20 mouse cellular contexts compared by ENCODE assay signal in the genomic region with DNA sequence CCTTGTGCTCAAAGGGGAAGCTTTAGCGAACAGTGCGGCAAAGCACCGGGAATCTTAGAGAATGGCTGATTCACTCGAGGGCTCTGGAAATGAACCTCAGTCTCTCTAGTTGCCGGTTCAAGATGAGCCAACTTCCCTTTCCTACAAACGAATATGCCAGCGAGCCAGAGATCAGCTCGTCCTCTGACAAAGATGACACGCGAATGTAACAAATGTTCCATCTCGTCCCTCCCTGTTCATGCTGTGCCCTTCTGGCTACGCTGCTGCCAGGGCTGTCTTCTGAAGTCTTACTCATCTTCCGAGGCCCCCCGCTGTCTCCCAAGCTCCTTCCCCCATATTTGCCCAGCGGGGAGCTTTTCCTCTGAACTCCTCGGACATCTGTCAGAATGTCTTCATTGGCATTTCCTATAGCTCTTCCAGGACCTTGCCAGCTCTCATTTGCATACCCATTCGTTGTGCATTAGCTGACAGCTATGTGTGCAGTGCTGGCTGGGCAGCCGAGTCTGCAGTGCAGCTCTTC. TPM values are rescaled to one million over a fixed set of nuclear protein-coding genes. Genes with fewer than 3 reads are reported as not detected.
A peak's percentile ranks its signal among the peaks of the same experiment; 100 is the strongest.
DNase-seq lines count a peak whose midpoint lies in the region; ATAC-seq lines count a peak whose summit lies in the region.
"Had no signal": no experiment of that assay in that cellular context is flagged by ENCODE, and none has a peak within 500 bp of the region (broad histone marks: within the 10 kb centered on the region; RNA-seq: fewer than 3 reads in every experiment).

No protein-coding gene starts in this region.

- peak overlapping the region; percentile 36; the same call in 1 of the 2 replicates for H3K27ac ChIP-seq in hindbrain, embryonic 16.5 days (ENCODE audit: low read depth, low read length)
- no peak overlapping the region for H3K27ac ChIP-seq in hindbrain, embryonic 12.5 days
- H3K27ac ChIP-seq in forebrain, embryonic 13.5 days = no peak overlapping the region
- H3K27ac ChIP-seq: embryonic facial prominence, embryonic 15.5 days; heart, embryonic 15.5 days; kidney, embryonic 15.5 days; liver, embryonic 13.5 days had no signal

- H3K9me3 ChIP-seq in hindbrain, embryonic 16.5 days (ENCODE audit: control insufficient read depth, low read length) = no peaks in the 10 kb centered on the region
- no peaks in the 10 kb centered on the region for H3K9me3 ChIP-seq in hindbrain, embryonic 12.5 days (replicated peaks)
- H3K9me3 ChIP-seq in forebrain, embryonic 13.5 days (replicated peaks) = no peaks in the 10 kb centered on the region; the same call in 1 of the 2 replicates
- H3K9me3 ChIP-seq: embryonic facial prominence, embryonic 15.5 days; heart, embryonic 15.5 days; kidney, embryonic 15.5 days; liver, embryonic 13.5 days had no signal

- H3K36me3 ChIP-seq in hindbrain, embryonic 16.5 days (ENCODE audit: control insufficient read depth, insufficient read depth, low read length) = no peaks in the 10 kb centered on the region
- H3K36me3 ChIP-seq in hindbrain, embryonic 12.5 days = no peaks in the 10 kb centered on the region
- H3K36me3 ChIP-seq in forebrain, embryonic 13.5 days (ENCODE audit: poor library complexity, severe bottlenecking) = no peaks in the 10 kb centered on the region
- H3K36me3 ChIP-seq: embryonic facial prominence, embryonic 15.5 days; heart, embryonic 15.5 days; kidney, embryonic 15.5 days; liver, embryonic 13.5 days had no signal

- WGBS in hindbrain, embryonic 16.5 days = 60% methylated on average over 18 of the region's 18 CpGs
- WGBS in hindbrain, embryonic 12.5 days = 58% methylated on average over 18 of the region's 18 CpGs
- 81% methylated on average over 18 of the region's 18 CpGs for WGBS in forebrain, embryonic 13.5 days

- ATAC-seq in hindbrain, embryonic 16.5 days = peak; percentile 82
- no peak for ATAC-seq in hindbrain, embryonic 12.5 days (ENCODE audit: low FRiP score)
- no peak for ATAC-seq in forebrain, embryonic 13.5 days
- ATAC-seq: forebrain, embryonic 16.5 days; inflammation-experienced regulatory T-cells, adult 6 months; lung, postnatal 0 days had no signal

- H3K4me3 ChIP-seq in hindbrain, embryonic 16.5 days (ENCODE audit: low read length) = no peak overlapping the region
- no peak overlapping the region for H3K4me3 ChIP-seq in hindbrain, embryonic 12.5 days
- no peak overlapping the region for H3K4me3 ChIP-seq in forebrain, embryonic 13.5 days
- H3K4me3 ChIP-seq: embryonic facial prominence, embryonic 15.5 days; heart, embryonic 15.5 days; kidney, embryonic 15.5 days; liver, embryonic 13.5 days had no signal

- H3K4me2 ChIP-seq in hindbrain, embryonic 16.5 days (ENCODE audit: low read length) = no peak overlapping the region
- H3K4me2 ChIP-seq in hindbrain, embryonic 12.5 days (replicated peaks) = no peak overlapping the region
- H3K4me2 ChIP-seq in forebrain, embryonic 13.5 days = no peak overlapping the region
- H3K4me2 ChIP-seq: embryonic facial prominence, embryonic 15.5 days; heart, embryonic 15.5 days; kidney, embryonic 15.5 days; liver, embryonic 13.5 days had no signal

- peak; percentile 67 for DNase-seq in ES-CJ7 (ENCODE audit: low read depth, low spot score)
- peak; percentile 41 for DNase-seq in adrenal gland, postnatal 14 days
- DNase-seq in cerebellum, adult 8-10 months = peak; percentile 90
- no peak for DNase-seq in thymus, postnatal 14 days
- DNase-seq in gastrocnemius, adult 18-20 months (ENCODE audit: low spot score) = no peak
- DNase-seq: liver, embryonic 13.5 days; right cerebral cortex, postnatal 14 days; thymus, adult 2 months had no signal

- no peak overlapping the region for H3K9ac ChIP-seq in hindbrain, embryonic 16.5 days (ENCODE audit: low read depth, low read length)
- H3K9ac ChIP-seq in hindbrain, embryonic 12.5 days = no peak overlapping the region
- no peak overlapping the region for H3K9ac ChIP-seq in forebrain, embryonic 13.5 days
- H3K9ac ChIP-seq: embryonic facial prominence, embryonic 15.5 days; heart, embryonic 15.5 days; kidney, embryonic 15.5 days; liver, embryonic 13.5 days had no signal

- no peaks in the 10 kb centered on the region for H3K27me3 ChIP-seq in hindbrain, embryonic 16.5 days (replicated peaks; ENCODE audit: control insufficient read depth, insufficient read depth, low read length)
- H3K27me3 ChIP-seq in hindbrain, embryonic 12.5 days = no peaks in the 10 kb centered on the region
- H3K27me3 ChIP-seq in forebrain, embryonic 13.5 days = no peaks in the 10 kb centered on the region
- H3K27me3 ChIP-seq: embryonic facial prominence, embryonic 15.5 days; heart, embryonic 15.5 days; kidney, embryonic 15.5 days; liver, embryonic 13.5 days had no signal

- no peaks in the 10 kb centered on the region; the same call in 1 of the 2 replicates for H3K4me1 ChIP-seq in hindbrain, embryonic 16.5 days (ENCODE audit: control insufficient read depth, insufficient read depth, low read depth, low read length)
- H3K4me1 ChIP-seq in hindbrain, embryonic 12.5 days = no peaks in the 10 kb centered on the region
- H3K4me1 ChIP-seq in forebrain, embryonic 13.5 days = 0 out of 2 replicates have a peak, but pooled peaks cover under 1% of the 10 kb centered on the region

RNA-seq across cellular contexts. Expression of a gene that starts 14.5 kb away (rescaled TPM):
- 26.9 and 29.8 TPM in 2 replicates for polyA plus RNA-seq in hindbrain, embryonic 16.5 days (2015; fragmentation: Nextera tagmentation; extraction: Ambion mirVana)
- 40.9 and 41.4 TPM in 2 replicates for polyA plus RNA-seq in hindbrain, embryonic 12.5 days (2016; fragmentation: Nextera tagmentation; extraction: Ambion mirVana)
- total RNA-seq in adrenal gland, postnatal 14 days (2021) = 43.0 and 44.7 TPM in 2 replicates
- polyA plus RNA-seq in forebrain, embryonic 13.5 days (2015; fragmentation: Nextera tagmentation; extraction: Ambion mirVana) = 48.7 and 50.9 TPM in 2 replicates
- total RNA-seq in gastrocnemius, adult 18-20 months (2021) = 10 to 100 TPM; 28.4 to 33.2 TPM

RNA-seq across cellular contexts. Expression of a gene that starts 33.3 kb away (rescaled TPM):
- not detected in 2 replicates for polyA plus RNA-seq in hindbrain, embryonic 16.5 days (2015; fragmentation: Nextera tagmentation; extraction: Ambion mirVana)
- polyA plus RNA-seq in hindbrain, embryonic 12.5 days (2016; fragmentation: Nextera tagmentation; extraction: Ambion mirVana) = not detected in 2 replicates
- total RNA-seq in adrenal gland, postnatal 14 days (2021) = not detected in 2 replicates
- not detected in 2 replicates for polyA plus RNA-seq in forebrain, embryonic 13.5 days (2015; fragmentation: Nextera tagmentation; extraction: Ambion mirVana)
- not detected for total RNA-seq in gastrocnemius, adult 18-20 months (2021)
- total RNA-seq: layer of hippocampus, postnatal 10 days; left cerebral cortex, postnatal 36 days had no signal
- polyA plus RNA-seq: embryonic facial prominence, embryonic 15.5 days; forebrain, embryonic 16.5 days; gonadal fat pad, adult 2 months; heart, embryonic 15.5 days; inflammation-experienced regulatory T-cells, adult 6 months; kidney, embryonic 15.5 days; liver, embryonic 13.5 days; lung, postnatal 0 days; thymus, adult 2 months had no signal

Comparison
In these comparisons a context has a peak if more than half of its experiments do, and no peak if none do; other contexts are left out.
1. DNase-seq: peak in ES-CJ7 (single experiment), adrenal gland, postnatal 14 days (single experiment) and cerebellum, adult 8-10 months (single experiment); none in thymus, postnatal 14 days (single experiment) and gastrocnemius, adult 18-20 months (single experiment).